Mouse (Mus musculus): ENCODE measurements around the gene Cd247. TPM values are rescaled to one million over a fixed set of nuclear protein-coding genes. Genes with fewer than 3 reads are reported as not detected.

Cd247 gene
- polyA plus RNA-seq, 1 experiment from 2014 or later = 12.8 TPM

- WGBS = 69% methylated on average over 8 of the region's 8 CpGs
- Histone ChIP-seq H3K27ac (ENCODE audit: low read length) (no peak overlapping the region), H3K9me3 (replicated peaks; ENCODE audit: control insufficient read depth, low read length) (no peaks in the 10 kb centered on the region), H3K27me3 (ENCODE audit: control insufficient read depth, insufficient read depth, low read length) (no peaks in the 10 kb centered on the region), H3K9ac (ENCODE audit: low read length) (no peak overlapping the region), H3K36me3 (ENCODE audit: control insufficient read depth, insufficient read depth) (peaks cover 17% of the 10 kb centered on the region), H3K4me3 (ENCODE audit: low read length) (no peak overlapping the region), H3K4me2 (ENCODE audit: low read depth, low read length) (no peak overlapping the region), H3K4me1 (ENCODE audit: control insufficient read depth, insufficient read depth, low read length) (no peaks in the 10 kb centered on the region)
- no peak for ATAC-seq (replicated peaks; ENCODE audit: extremely low read depth, insufficient read depth, low FRiP score)
Measured at GRCm38 (mm10) chr1:165882146-165882900, 93.8 kb downstream of the Cd247 start.

- H3K9me3 ChIP-seq (replicated peaks; ENCODE audit: control insufficient read depth, low read length) = no peaks in the 10 kb centered on the region; the same call in 1 of the 2 replicates
Measured at GRCm38 (mm10) chr1:165891686-165892085, 103.2 kb downstream of the Cd247 start.

GRCm38 (mm10) chr1:165903596-165903995 is 115.1 kb downstream of the Cd247 start:
- Histone ChIP-seq H3K4me2 (ENCODE audit: low read depth, low read length) (no peak overlapping the region), H3K4me3 (ENCODE audit: low read length) (no peak overlapping the region), H3K9ac (ENCODE audit: low read length) (no peak overlapping the region), H3K9me3 (replicated peaks; ENCODE audit: control insufficient read depth, low read length) (no peaks in the 10 kb centered on the region), H3K27me3 (ENCODE audit: control insufficient read depth, insufficient read depth, low read length) (no peaks in the 10 kb centered on the region), H3K4me1 (ENCODE audit: control insufficient read depth, insufficient read depth, low read length) (no peaks in the 10 kb centered on the region), H3K36me3 (ENCODE audit: control insufficient read depth, insufficient read depth) (peaks cover 21% of the 10 kb centered on the region), H3K27ac (ENCODE audit: low read length) (no peak overlapping the region)
- no peak for ATAC-seq (replicated peaks; ENCODE audit: extremely low read depth, insufficient read depth, low FRiP score)
- 95% methylated on average over 1 of the region's 1 CpGs for WGBS

More at GRCm38 (mm10) chr1:165891686-165892085, 103.2 kb downstream of the Cd247 start:
- Histone ChIP-seq H3K9ac (ENCODE audit: low read length) (no peak overlapping the region), H3K4me2 (ENCODE audit: low read depth, low read length) (no peak overlapping the region), H3K27ac (ENCODE audit: low read length) (no peak overlapping the region), H3K36me3 (ENCODE audit: control insufficient read depth, insufficient read depth) (peaks cover 35% of the 10 kb centered on the region), H3K4me1 (ENCODE audit: control insufficient read depth, insufficient read depth, low read length) (no peaks in the 10 kb centered on the region), H3K4me3 (ENCODE audit: low read length) (no peak overlapping the region), H3K27me3 (ENCODE audit: control insufficient read depth, insufficient read depth, low read length) (no peaks in the 10 kb centered on the region)
- ATAC-seq (replicated peaks; ENCODE audit: extremely low read depth, insufficient read depth, low FRiP score) = no peak
- 82% methylated on average over 2 of the region's 2 CpGs for WGBS

- no peaks in the 10 kb centered on the region for H3K27me3 ChIP-seq (ENCODE audit: control insufficient read depth, insufficient read depth, low read length)
- no peak overlapping the region for H3K27ac ChIP-seq (ENCODE audit: low read length)
- no peak for ATAC-seq (replicated peaks; ENCODE audit: extremely low read depth, insufficient read depth, low FRiP score)
- H3K4me2 ChIP-seq (ENCODE audit: low read depth, low read length) = no peak overlapping the region
- peaks cover 15% of the 10 kb centered on the region for H3K36me3 ChIP-seq (ENCODE audit: control insufficient read depth, insufficient read depth)
- H3K4me1 ChIP-seq (ENCODE audit: control insufficient read depth, insufficient read depth, low read length) = no peaks in the 10 kb centered on the region
- no peaks in the 10 kb centered on the region for H3K9me3 ChIP-seq (replicated peaks; ENCODE audit: control insufficient read depth, low read length)
- WGBS = 88% methylated on average over 2 of the region's 2 CpGs
- no peak overlapping the region for H3K4me3 ChIP-seq (ENCODE audit: low read length)
- no peak overlapping the region for H3K9ac ChIP-seq (ENCODE audit: low read length)
Measured at GRCm38 (mm10) chr1:165908153-165908552, 119.7 kb downstream of the Cd247 start.

GRCm38 (mm10) chr1:165908806-165909205 is 120.3 kb downstream of the Cd247 start:
- Histone ChIP-seq H3K27me3 (ENCODE audit: control insufficient read depth, insufficient read depth, low read length) (no peaks in the 10 kb centered on the region), H3K4me1 (ENCODE audit: control insufficient read depth, insufficient read depth, low read length) (no peaks in the 10 kb centered on the region), H3K9me3 (replicated peaks; ENCODE audit: control insufficient read depth, low read length) (no peaks in the 10 kb centered on the region), H3K36me3 (ENCODE audit: control insufficient read depth, insufficient read depth) (peaks cover 15% of the 10 kb centered on the region), H3K27ac (ENCODE audit: low read length) (no peak overlapping the region), H3K9ac (ENCODE audit: low read length) (no peak overlapping the region), H3K4me3 (ENCODE audit: low read length) (no peak overlapping the region), H3K4me2 (ENCODE audit: low read depth, low read length) (no peak overlapping the region)
- no peak for ATAC-seq (replicated peaks; ENCODE audit: extremely low read depth, insufficient read depth, low FRiP score)
- 87% methylated on average over 3 of the region's 3 CpGs for WGBS

- 94% methylated on average over 3 of the region's 3 CpGs for WGBS
- Histone ChIP-seq H3K4me3 (ENCODE audit: low read length) (no peak overlapping the region), H3K9ac (ENCODE audit: low read length) (no peak overlapping the region), H3K27ac (ENCODE audit: low read length) (no peak overlapping the region), H3K36me3 (ENCODE audit: control insufficient read depth, insufficient read depth) (peaks cover 15% of the 10 kb centered on the region), H3K27me3 (ENCODE audit: control insufficient read depth, insufficient read depth, low read length) (no peaks in the 10 kb centered on the region), H3K4me2 (ENCODE audit: low read depth, low read length) (no peak overlapping the region), H3K9me3 (replicated peaks; ENCODE audit: control insufficient read depth, low read length) (no peaks in the 10 kb centered on the region), H3K4me1 (ENCODE audit: control insufficient read depth, insufficient read depth, low read length) (no peaks in the 10 kb centered on the region)
- no peak for ATAC-seq (replicated peaks; ENCODE audit: extremely low read depth, insufficient read depth, low FRiP score)
Measured at GRCm38 (mm10) chr1:165909471-165909870, 121.0 kb downstream of the Cd247 start.

GRCm38 (mm10) chr1:165913720-165914415 is 125.4 kb downstream of the Cd247 start:
- H3K4me2 ChIP-seq (ENCODE audit: low read depth, low read length) = no peak overlapping the region
- no peak overlapping the region for H3K9ac ChIP-seq (ENCODE audit: low read length)
- no peaks in the 10 kb centered on the region for H3K27me3 ChIP-seq (ENCODE audit: control insufficient read depth, insufficient read depth, low read length)
- peaks cover 13% of the 10 kb centered on the region for H3K36me3 ChIP-seq (ENCODE audit: control insufficient read depth, insufficient read depth)
- ATAC-seq (replicated peaks; ENCODE audit: extremely low read depth, insufficient read depth, low FRiP score) = no peak
- H3K4me3 ChIP-seq (ENCODE audit: low read length) = no peak overlapping the region
- H3K9me3 ChIP-seq (replicated peaks; ENCODE audit: control insufficient read depth, low read length) = peaks cover 2% of the 10 kb centered on the region; the same call in 1 of the 2 replicates
- no peak overlapping the region for H3K27ac ChIP-seq (ENCODE audit: low read length)
- 86% methylated on average over 2 of the region's 2 CpGs for WGBS
- H3K4me1 ChIP-seq (ENCODE audit: control insufficient read depth, insufficient read depth, low read length) = no peaks in the 10 kb centered on the region

GRCm38 (mm10) chr1:165914416-165914801 is 125.9 kb downstream of the Cd247 start:
- ATAC-seq (replicated peaks; ENCODE audit: extremely low read depth, insufficient read depth, low FRiP score) = no peak
- no peak overlapping the region for H3K4me3 ChIP-seq (ENCODE audit: low read length)
- 93% methylated on average over 2 of the region's 2 CpGs for WGBS
- H3K27me3 ChIP-seq (ENCODE audit: control insufficient read depth, insufficient read depth, low read length) = no peaks in the 10 kb centered on the region
- no peak overlapping the region for H3K4me2 ChIP-seq (ENCODE audit: low read depth, low read length)
- H3K27ac ChIP-seq (ENCODE audit: low read length) = no peak overlapping the region
- H3K4me1 ChIP-seq (ENCODE audit: control insufficient read depth, insufficient read depth, low read length) = peaks cover 1% of the 10 kb centered on the region
- peaks cover 12% of the 10 kb centered on the region for H3K36me3 ChIP-seq (ENCODE audit: control insufficient read depth, insufficient read depth)
- H3K9ac ChIP-seq (ENCODE audit: low read length) = no peak overlapping the region
- peaks cover 2% of the 10 kb centered on the region; the same call in 1 of the 2 replicates for H3K9me3 ChIP-seq (replicated peaks; ENCODE audit: control insufficient read depth, low read length)

GRCm38 (mm10) chr1:165921026-165921425 is 132.5 kb downstream of the Cd247 start:
- Histone ChIP-seq H3K4me2 (ENCODE audit: low read depth, low read length) (no peak overlapping the region), H3K9me3 (replicated peaks; ENCODE audit: control insufficient read depth, low read length) (peaks cover 4% of the 10 kb centered on the region; the same call in 1 of the 2 replicates), H3K27ac (ENCODE audit: low read length) (no peak overlapping the region), H3K4me1 (ENCODE audit: control insufficient read depth, insufficient read depth, low read length) (peaks cover 7% of the 10 kb centered on the region), H3K36me3 (ENCODE audit: control insufficient read depth, insufficient read depth) (peaks cover 9% of the 10 kb centered on the region), H3K9ac (ENCODE audit: low read length) (no peak overlapping the region), H3K27me3 (ENCODE audit: control insufficient read depth, insufficient read depth, low read length) (no peaks in the 10 kb centered on the region), H3K4me3 (ENCODE audit: low read length) (no peak overlapping the region)
- WGBS = 70% methylated on average over 3 of the region's 3 CpGs
- ATAC-seq (replicated peaks; ENCODE audit: extremely low read depth, insufficient read depth, low FRiP score) = no peak
